Mouse (Mus musculus): ENCODE measurements at regions not wholly inside any gene's neighbourhood (a gene's known extent, or its start where the extent isn't known, plus 50 kb on each side); places are given as distances from the start of the nearest gene placed in this dataset.

GRCm38 (mm10) chr5:106172162-106172561 lies 285.8 kb downstream of the Barhl2 start:
- no peak for DNase-seq

GRCm38 (mm10) chr5:106170405-106170804 lies 287.6 kb downstream of the Barhl2 start:
- no peak for DNase-seq

- DNase-seq = no peak
Observed at GRCm38 (mm10) chr5:106167556-106167955, 290.4 kb downstream of the Barhl2 start.

DNA sequence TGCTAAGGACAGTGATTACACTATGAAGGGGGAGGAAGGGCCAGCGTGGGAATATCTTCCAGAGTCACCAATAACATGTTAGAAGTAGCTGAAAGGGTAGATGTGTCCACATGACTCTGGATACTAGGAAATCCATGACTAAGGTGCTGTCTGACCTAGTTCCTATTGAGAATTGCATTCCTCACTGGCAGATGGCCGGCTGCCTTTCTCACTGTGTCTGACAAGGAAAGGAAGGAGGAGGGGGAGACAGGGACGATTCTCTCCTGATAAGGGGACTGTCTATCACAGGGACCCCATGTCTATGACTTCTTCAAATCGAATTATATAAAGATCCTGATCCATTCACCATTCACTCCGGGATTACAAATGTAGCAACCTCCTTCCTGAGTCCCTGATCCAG lies 289.9 kb downstream of the Zfp326 start:
- no peak for DNase-seq

GRCm38 (mm10) chr5:106164190-106164589 lies 287.8 kb downstream of the Zfp326 start:
- no peak for DNase-seq

DNA sequence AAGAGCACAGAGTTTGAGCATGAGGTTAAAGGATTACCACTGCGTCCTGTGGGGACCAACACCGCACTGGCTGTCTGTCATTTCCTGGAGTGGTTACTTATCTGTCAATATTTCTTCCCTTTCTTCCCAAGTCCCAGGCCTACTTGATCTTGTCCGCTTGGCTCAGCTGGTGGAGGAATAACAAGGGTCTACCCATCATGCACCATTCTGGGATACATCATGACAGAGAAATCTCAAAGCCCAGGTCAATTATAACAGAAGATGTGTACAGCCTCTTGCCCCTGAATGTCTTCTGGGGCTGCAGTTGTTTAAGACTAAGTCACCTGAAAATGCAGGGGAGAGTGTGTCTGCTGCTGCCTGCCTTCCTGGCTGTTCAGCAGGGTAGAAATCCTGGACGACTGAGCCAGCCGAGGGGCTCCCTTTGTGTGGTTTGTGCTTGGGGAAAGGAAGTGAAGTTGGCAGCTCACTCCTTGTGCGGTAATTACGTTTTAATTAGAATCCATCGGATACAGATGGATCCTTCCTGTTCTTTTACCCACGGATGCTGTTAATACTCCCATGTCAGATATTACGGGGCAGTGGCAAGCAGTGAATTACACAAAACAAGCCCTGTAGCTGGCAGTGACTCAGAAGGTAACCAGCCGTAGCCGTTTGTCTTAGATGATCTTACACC lies 286.8 kb downstream of the Zfp326 start:
- no peak for DNase-seq

DNA sequence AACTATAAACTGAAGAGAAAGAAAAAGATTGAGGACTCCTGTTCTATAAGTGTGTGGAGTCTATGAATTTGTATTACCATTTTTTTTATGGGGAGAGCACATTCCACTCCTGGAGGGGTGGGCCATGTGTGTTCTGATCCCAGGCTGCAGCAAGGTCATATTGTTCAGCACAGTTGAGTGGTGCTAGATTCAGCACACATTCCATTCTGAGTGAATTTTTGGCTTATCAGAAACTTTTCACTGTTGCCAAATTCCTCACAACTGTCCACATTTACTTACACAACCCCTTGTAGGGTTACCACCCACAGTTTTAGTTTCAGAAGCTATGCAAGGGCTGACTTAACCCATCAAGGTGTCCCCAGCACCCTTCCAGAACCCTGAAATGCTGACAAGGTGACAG lies 262.7 kb downstream of the Zfp326 start:
- no peak for DNase-seq

GRCm38 (mm10) chr5:106122928-106123327 lies 246.6 kb downstream of the Zfp326 start:
- no peak for DNase-seq

GRCm38 (mm10) chr5:106119584-106119983 lies 243.2 kb downstream of the Zfp326 start:
- no peak for DNase-seq

DNA sequence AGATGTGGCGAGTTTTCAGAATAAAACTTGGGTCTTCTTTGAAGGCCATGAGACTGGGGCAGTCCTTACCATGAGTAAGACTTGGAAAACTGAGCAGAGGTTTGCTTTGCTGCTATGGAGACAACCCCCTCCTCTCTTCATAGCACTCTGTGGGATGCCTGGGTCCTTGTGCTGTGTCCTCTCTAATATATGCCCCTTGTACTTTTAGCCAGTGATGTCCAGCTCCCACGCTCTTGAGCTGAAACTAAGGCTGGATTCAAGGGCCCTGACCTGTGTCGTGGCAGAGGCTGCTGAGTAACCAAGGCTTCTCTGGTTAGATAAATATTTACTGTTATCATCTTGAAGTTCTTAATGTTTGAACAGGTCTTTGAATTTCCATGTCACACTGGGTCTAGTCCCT lies 236.8 kb downstream of the Zfp326 start:
- no peak for DNase-seq

DNA sequence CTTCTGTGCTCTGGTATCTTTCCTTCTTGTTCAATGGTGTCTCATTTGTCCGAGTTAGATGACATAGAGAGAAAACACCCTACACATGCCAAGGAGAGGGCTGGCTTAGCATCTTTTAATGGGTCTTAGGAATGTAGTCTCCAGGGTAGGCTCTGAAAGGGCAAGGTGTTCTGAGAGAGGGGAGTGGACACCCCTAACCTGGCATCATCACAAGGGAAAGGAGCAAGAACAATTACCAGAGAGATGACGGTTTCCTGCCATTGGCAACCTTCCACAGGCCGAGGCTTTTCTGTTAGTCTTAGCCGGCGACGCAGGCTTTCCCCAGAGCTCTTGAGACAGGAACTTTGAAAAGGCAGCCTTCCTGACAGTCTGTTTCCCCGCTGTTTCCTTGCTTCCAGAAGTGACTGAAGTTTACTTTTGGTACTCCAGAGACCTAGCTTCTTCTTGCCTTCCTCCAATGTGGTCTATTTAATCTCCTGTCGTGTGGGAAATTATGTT lies 232.2 kb downstream of the Zfp326 start:
- DNase-seq = no peak

DNA sequence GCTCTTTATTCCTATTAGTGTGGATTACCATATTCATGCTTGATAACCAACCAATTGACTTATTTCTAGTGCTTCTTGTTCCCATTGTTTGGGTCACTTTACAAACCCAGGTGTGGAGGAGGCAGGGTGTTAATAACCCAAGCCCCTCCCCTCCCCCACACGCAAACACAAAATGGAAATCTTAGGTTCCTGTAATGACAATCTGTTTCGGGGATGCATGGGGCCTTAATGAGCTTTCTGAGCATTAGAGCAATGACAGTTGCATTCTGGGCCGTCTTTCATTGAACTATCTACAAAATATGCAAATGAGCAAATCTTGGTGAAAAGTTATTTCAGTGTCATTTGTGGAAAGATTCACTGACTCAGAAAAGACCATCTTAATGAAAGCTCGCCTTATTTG lies 225.9 kb downstream of the Zfp326 start:
- no peak for DNase-seq

DNA sequence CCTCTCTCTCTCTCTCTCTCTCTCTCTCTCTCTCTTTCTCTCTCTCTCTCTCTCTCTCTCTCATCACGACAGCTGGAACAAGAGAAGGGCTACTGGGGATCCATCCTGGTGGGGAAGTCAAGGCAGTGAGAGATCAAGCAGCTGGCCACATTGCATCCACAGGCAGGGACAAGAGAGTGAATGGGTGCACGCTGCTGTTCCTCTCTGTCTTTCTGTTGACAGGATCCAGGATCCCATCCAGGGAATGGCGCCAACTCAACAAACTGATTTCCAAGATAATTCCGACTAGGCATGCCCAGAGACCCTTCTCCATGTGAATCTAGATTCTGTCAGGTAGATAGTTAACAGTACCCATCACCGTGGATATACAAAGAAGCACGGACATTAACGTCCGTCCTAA lies 222.5 kb downstream of the Zfp326 start:
- no peak for DNase-seq

- DNase-seq = no peak
Observed at GRCm38 (mm10) chr5:106089332-106089731, 213.0 kb downstream of the Zfp326 start.

DNA sequence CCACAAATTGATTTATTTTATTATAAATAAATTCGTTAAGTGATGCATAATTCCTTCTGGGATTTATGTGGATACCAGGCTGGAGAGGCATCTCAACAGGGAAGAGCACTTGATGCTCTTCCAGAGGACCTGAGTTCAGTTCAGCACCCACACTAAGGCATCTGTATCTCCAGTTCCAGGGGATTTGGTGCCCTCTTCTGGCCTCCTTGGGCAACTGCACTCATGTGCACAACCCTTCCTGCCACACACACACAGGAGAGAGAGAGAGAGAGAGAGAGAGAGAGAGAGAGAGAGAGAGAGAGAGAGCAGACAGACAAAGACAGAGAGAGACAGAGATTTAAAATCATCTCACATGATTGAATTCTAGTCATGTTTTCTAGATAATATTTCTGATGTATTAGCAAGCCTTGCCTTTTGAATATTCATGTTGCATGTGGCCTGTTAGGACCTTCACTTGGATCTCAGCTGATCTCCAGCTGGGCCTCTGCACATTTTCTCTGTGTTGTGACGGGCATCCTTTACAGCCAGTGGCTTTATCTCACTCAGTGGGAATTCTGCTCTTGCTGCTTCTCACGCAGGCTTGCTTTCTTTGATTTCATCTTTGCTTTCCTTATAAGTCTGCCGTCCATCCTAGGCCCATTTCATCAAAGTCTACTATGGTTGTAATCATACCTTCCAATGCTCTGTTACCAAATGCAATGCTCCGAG lies 212.3 kb downstream of the Zfp326 start:
- no peak for DNase-seq

- no peak for DNase-seq
Observed at GRCm38 (mm10) chr5:106083786-106084185, 207.4 kb downstream of the Zfp326 start.

DNA sequence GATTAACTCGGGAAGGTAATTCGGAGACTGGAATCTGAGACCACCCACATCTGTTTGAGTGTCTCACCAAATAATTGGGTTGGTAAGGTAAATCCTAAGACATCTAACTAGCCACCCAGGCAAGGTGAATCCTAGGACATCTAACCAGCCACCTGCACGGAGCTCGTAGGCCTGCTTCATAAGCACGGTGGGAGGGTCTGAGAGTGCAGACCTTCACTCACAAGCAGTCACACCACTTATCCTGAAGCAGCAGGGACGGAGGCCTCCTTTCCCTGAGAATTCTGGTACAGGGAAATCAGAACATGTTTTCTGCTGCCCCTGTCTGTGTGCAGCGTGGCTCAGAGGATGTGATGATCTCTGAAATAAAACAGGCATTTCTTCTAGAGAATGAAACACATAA lies 206.5 kb downstream of the Zfp326 start:
- DNase-seq = no peak

DNA sequence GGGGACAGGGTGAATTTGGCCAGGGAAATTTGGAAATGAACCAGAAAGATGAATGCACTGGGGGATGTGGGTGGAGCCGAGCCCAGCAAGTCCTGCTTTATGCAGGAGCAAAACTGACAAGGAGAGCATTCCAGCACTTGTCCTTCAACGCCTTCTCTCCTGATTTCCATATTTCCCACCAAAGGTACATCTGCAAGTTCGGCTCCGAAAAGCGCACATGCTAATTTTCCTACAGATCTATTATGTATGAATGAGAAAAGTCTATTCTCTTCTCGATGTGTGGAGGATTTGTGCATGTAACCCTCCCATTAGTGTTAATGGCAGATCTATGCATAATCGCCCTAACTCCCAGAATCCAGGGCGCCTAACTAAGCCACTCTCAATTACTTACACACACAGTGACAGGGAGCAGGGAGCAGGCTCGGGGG lies 190.8 kb downstream of the Zfp326 start:
- no peak for DNase-seq

DNA sequence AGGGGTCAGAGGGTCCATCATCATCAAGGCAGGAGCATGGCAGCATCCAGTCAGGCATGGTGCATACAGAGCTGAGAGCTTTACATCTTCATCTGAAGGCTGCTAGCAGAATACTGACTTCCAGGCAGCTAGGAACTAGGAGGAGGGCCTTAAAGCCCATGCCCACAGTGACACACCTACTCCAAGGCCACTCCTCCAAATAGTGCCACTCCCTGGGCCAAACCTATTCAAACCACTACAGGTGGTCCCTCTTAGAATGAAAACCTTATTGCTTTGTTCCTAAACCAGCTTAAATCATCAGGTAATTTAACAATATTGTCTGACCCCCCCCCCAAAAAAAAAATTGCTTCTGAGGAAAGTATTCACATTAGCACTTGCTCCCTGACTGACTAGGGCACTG lies 190.3 kb downstream of the Zfp326 start:
- no peak for DNase-seq

- no peak for DNase-seq
Observed at GRCm38 (mm10) chr5:106064366-106064765, 188.0 kb downstream of the Zfp326 start.

GRCm38 (mm10) chr5:106062926-106063325 lies 186.6 kb downstream of the Zfp326 start:
- DNase-seq = no peak

- no peak for DNase-seq
Observed at GRCm38 (mm10) chr5:106056631-106057030, 180.3 kb downstream of the Zfp326 start.

GRCm38 (mm10) chr5:106055221-106055620 lies 178.9 kb downstream of the Zfp326 start:
- no peak for DNase-seq

- no peak for DNase-seq
Observed at GRCm38 (mm10) chr5:106051026-106051425, 174.7 kb downstream of the Zfp326 start.
